Mouse (Mus musculus): ENCODE data around the gene Satl1. TPM values are rescaled to one million over a fixed set of nuclear protein-coding genes. Genes with fewer than 3 reads are reported as not detected.

Gene Satl1
- polyA plus RNA-seq, 1 experiment from 2014 or later = not detected

Other genes with a start within 250 kb of the Satl1 start
- 0.12 TPM in 1 of 2 replicates, not detected in the other for gene 4933403O08Rik, start 167.7 kb downstream of the Satl1 start, polyA plus RNA-seq (2016; fragmentation: Nextera tagmentation; extraction: Ambion mirVana)
- gene Apool, start 95.4 kb downstream of the Satl1 start, polyA plus RNA-seq (2016; fragmentation: Nextera tagmentation; extraction: Ambion mirVana) = 27.9 and 29.3 TPM in 2 replicates
- not detected in 2 replicates for gene 2010106E10Rik, start 88.5 kb upstream of the Satl1 start, polyA plus RNA-seq (2016; fragmentation: Nextera tagmentation; extraction: Ambion mirVana)
- 2.8 and 3.3 TPM in 2 replicates for gene Zfp711, start 193.7 kb upstream of the Satl1 start, polyA plus RNA-seq (2016; fragmentation: Nextera tagmentation; extraction: Ambion mirVana)